In genomic region chr5:140827413-140827812, GRCm38 (mm10) we compare ENCODE assay signal across 8 mouse cellular contexts. TPM values are rescaled to one million over a fixed set of nuclear protein-coding genes. Genes with fewer than 3 reads are reported as not detected.
A peak's percentile ranks its signal among the peaks of the same experiment; 100 is the strongest.
DNase-seq lines count a peak whose midpoint lies in the region; ATAC-seq and TF ChIP-seq lines count a peak whose summit lies in the region.

No protein-coding gene starts in this region.

- H3K4me1 ChIP-seq in forebrain, postnatal 0 days (ENCODE audit: insufficient read depth), result peaks cover 33% of the 10 kb centered on the region
- H3K4me1 ChIP-seq in forebrain, embryonic 15.5 days, result peaks cover 41% of the 10 kb centered on the region
- peaks cover 27% of the 10 kb centered on the region for H3K4me1 ChIP-seq in intestine, embryonic 14.5 days (replicated peaks; ENCODE audit: control insufficient read depth, insufficient read depth, low read length)
- H3K4me1 ChIP-seq in neural tube, embryonic 13.5 days (replicated peaks), result peaks cover 49% of the 10 kb centered on the region

- DNase-seq in forebrain, postnatal 0 days, result no peak
- no peak for DNase-seq in left cerebral cortex, adult 2 months (ENCODE audit: extremely low spot score in 1 of 2, low spot score in 2 of 2)
- DNase-seq in left cerebral cortex, postnatal 25 days (ENCODE audit: low spot score in 2 of 2), result no peak
- no peak for DNase-seq in intestine, embryonic 14.5 days (ENCODE audit: low spot score)
- DNase-seq in adipocyte (ENCODE audit: low spot score), result no peak
- no peak for DNase-seq in thymus, postnatal 0 days (ENCODE audit: low spot score)

- H3K4me3 ChIP-seq in forebrain, postnatal 0 days (ENCODE audit: low read depth, low read length), result no peak overlapping the region
- H3K4me3 ChIP-seq in forebrain, embryonic 15.5 days, result no peak overlapping the region
- H3K4me3 ChIP-seq in left cerebral cortex, adult 2 months, result peak overlapping the region; percentile 63
- H3K4me3 ChIP-seq in intestine, embryonic 14.5 days (ENCODE audit: low read depth, low read length), result 0 out of 2 replicates have a peak overlapping the region, but pooled peaks have one; percentile 85
- no peak overlapping the region for H3K4me3 ChIP-seq in neural tube, embryonic 13.5 days

- H3K9me3 ChIP-seq in forebrain, postnatal 0 days (ENCODE audit: low read length), result no peaks in the 10 kb centered on the region
- no peaks in the 10 kb centered on the region for H3K9me3 ChIP-seq in forebrain, embryonic 15.5 days
- H3K9me3 ChIP-seq in intestine, embryonic 14.5 days (ENCODE audit: control insufficient read depth, low read length), result no peaks in the 10 kb centered on the region
- no peaks in the 10 kb centered on the region for H3K9me3 ChIP-seq in neural tube, embryonic 13.5 days

- H3K27me3 ChIP-seq in forebrain, postnatal 0 days (ENCODE audit: insufficient read depth, low read length), result no peaks in the 10 kb centered on the region
- H3K27me3 ChIP-seq in forebrain, embryonic 15.5 days, result no peaks in the 10 kb centered on the region
- no peaks in the 10 kb centered on the region for H3K27me3 ChIP-seq in intestine, embryonic 14.5 days (replicated peaks; ENCODE audit: control insufficient read depth, insufficient read depth, low read length)
- no peaks in the 10 kb centered on the region for H3K27me3 ChIP-seq in neural tube, embryonic 13.5 days

- intact Hi-C loops in left cerebral cortex, adult 2 months (cut with DNase I), result loop anchor here (5.0 kb wide), 1 partner anchor 60 kb away; no protein-coding TSS in a partner anchor
- intact Hi-C loops in left cerebral cortex, postnatal 25 days (cut with DNase I), result loop anchor here (5.0 kb wide), 3 partner anchors 35 to 75 kb away; no protein-coding TSS in a partner anchor

- 40% methylated on average over 2 of the region's 2 CpGs for WGBS in forebrain, postnatal 0 days
- WGBS in forebrain, embryonic 15.5 days, result 55% methylated on average over 2 of the region's 2 CpGs
- WGBS in intestine, embryonic 14.5 days, result 49% methylated on average over 2 of the region's 2 CpGs
- 76% methylated on average over 2 of the region's 2 CpGs for WGBS in neural tube, embryonic 13.5 days

- H3K27ac ChIP-seq in forebrain, postnatal 0 days (ENCODE audit: low read depth, low read length), result no peak overlapping the region
- no peak overlapping the region for H3K27ac ChIP-seq in forebrain, embryonic 15.5 days (replicated peaks)
- H3K27ac ChIP-seq in left cerebral cortex, adult 2 months, result peak overlapping the region; percentile 86
- H3K27ac ChIP-seq in intestine, embryonic 14.5 days (ENCODE audit: low read depth), result peak overlapping the region; percentile 30; the same call in 1 of the 2 replicates
- no peak overlapping the region for H3K27ac ChIP-seq in neural tube, embryonic 13.5 days (replicated peaks)

- no peak overlapping the region for H3K9ac ChIP-seq in forebrain, postnatal 0 days
- H3K9ac ChIP-seq in forebrain, embryonic 15.5 days (replicated peaks), result no peak overlapping the region
- H3K9ac ChIP-seq in intestine, embryonic 14.5 days (ENCODE audit: low read length), result no peak overlapping the region; the same call in 1 of the 2 replicates
- H3K9ac ChIP-seq in neural tube, embryonic 13.5 days, result peak overlapping the region; percentile 88; the same call in 1 of the 2 replicates

- no peak for TF ChIP-seq CTCF in forebrain, postnatal 0 days (IDR thresholded peaks at IDR 0.05; ENCODE audit: low read depth)
- no peak for TF ChIP-seq CTCF in left cerebral cortex, adult 2 months (IDR thresholded peaks at IDR 0.05)

- H3K36me3 ChIP-seq in forebrain, postnatal 0 days (ENCODE audit: insufficient read depth), result no peaks in the 10 kb centered on the region
- 0 out of 2 replicates have a peak, but pooled peaks cover 4% of the 10 kb centered on the region for H3K36me3 ChIP-seq in forebrain, embryonic 15.5 days
- H3K36me3 ChIP-seq in intestine, embryonic 14.5 days (ENCODE audit: control insufficient read depth, insufficient read depth, low read length), result no peaks in the 10 kb centered on the region
- 0 out of 2 replicates have a peak, but pooled peaks cover 2% of the 10 kb centered on the region for H3K36me3 ChIP-seq in neural tube, embryonic 13.5 days

- H3K4me2 ChIP-seq in forebrain, postnatal 0 days (ENCODE audit: low read depth), result peak overlapping the region; percentile 74; the same call in 1 of the 2 replicates
- no peak overlapping the region; the same call in 1 of the 2 replicates for H3K4me2 ChIP-seq in forebrain, embryonic 15.5 days (replicated peaks)
- peak overlapping the region; percentile 87 for H3K4me2 ChIP-seq in intestine, embryonic 14.5 days (ENCODE audit: low read length)
- H3K4me2 ChIP-seq in neural tube, embryonic 13.5 days, result peak overlapping the region; percentile 84

- no peak for ATAC-seq in forebrain, postnatal 0 days
- no peak for ATAC-seq in forebrain, embryonic 15.5 days (replicated peaks)
- no peak for ATAC-seq in intestine, embryonic 14.5 days (replicated peaks; ENCODE audit: low FRiP score, low TSS enrichment, low read depth)
- no peak for ATAC-seq in neural tube, embryonic 13.5 days (ENCODE audit: low read depth)

RNA-seq across cellular contexts. Expression of gene Gna12, which starts 2.8 kb away (rescaled TPM):
- 102 and 138 TPM in 2 replicates for total RNA-seq in forebrain, postnatal 0 days (2014; rRNA removed)
- 35.6 and 39.0 TPM in 2 replicates for polyA plus RNA-seq in forebrain, postnatal 0 days (2015; fragmentation: Nextera tagmentation; extraction: Ambion mirVana)
- 26.3 and 65.4 TPM in 2 replicates for polyA plus RNA-seq in forebrain, embryonic 15.5 days (2015; fragmentation: Nextera tagmentation; extraction: Ambion mirVana)
- 10 to 100 TPM; 62.2 to 67.6 TPM for total RNA-seq in left cerebral cortex, adult 2 months (2021)
- 10 to 100 TPM; 72.1 to 76.6 TPM for total RNA-seq in left cerebral cortex, postnatal 25 days (2021)
- polyA plus RNA-seq in intestine, embryonic 14.5 days (2014; fragmentation: Nextera tagmentation; extraction: Ambion mirVana), result 15.7 and 17.7 TPM in 2 replicates
- polyA plus RNA-seq in neural tube, embryonic 13.5 days (2015; fragmentation: Nextera tagmentation; extraction: Ambion mirVana), result 20.5 and 35.0 TPM in 2 replicates
- 13.1 and 16.3 TPM in 2 replicates for polyA plus RNA-seq in thymus, postnatal 0 days (2015; fragmentation: Nextera tagmentation; extraction: Ambion mirVana)

Comparison
In these comparisons a context has a peak if more than half of its experiments do, and no peak if none do; other contexts are left out.
1. H3K27ac ChIP-seq: peak in left cerebral cortex, adult 2 months (single experiment) and intestine, embryonic 14.5 days (single experiment); none in forebrain, postnatal 0 days (single experiment), forebrain, embryonic 15.5 days (single experiment) and neural tube, embryonic 13.5 days (single experiment).
2. H3K4me3 ChIP-seq: peak in left cerebral cortex, adult 2 months (single experiment) and intestine, embryonic 14.5 days (single experiment); none in forebrain, postnatal 0 days (single experiment), forebrain, embryonic 15.5 days (single experiment) and neural tube, embryonic 13.5 days (single experiment).